Mouse (Mus musculus): ENCODE results near the gene Cplx2. TPM values are rescaled to one million over a fixed set of nuclear protein-coding genes. Genes with fewer than 3 reads are reported as not detected.

Gene Cplx2
- polyA plus RNA-seq, 1 experiment = 13.2 TPM

GRCm38 (mm10) chr13:54331825-54332675, 39.1 kb upstream of the Cplx2 start:
- Histone ChIP-seq H3K27ac (ENCODE audit: insufficient read depth, low read length) (no peak overlapping the region), H3K4me1 (ENCODE audit: control insufficient read depth, insufficient read depth, low read length) (0 out of 2 replicates have a peak, but pooled peaks cover 4% of the 10 kb centered on the region), H3K4me3 (ENCODE audit: insufficient read depth, low read length) (no peak overlapping the region)
- no peak for TF ChIP-seq CTCF (IDR thresholded peaks at IDR 0.05; ENCODE audit: borderline replicate concordance, insufficient read depth, low read length)
- TF ChIP-seq POLR2A (IDR thresholded peaks at IDR 0.05; ENCODE audit: low read depth, low read length) = no peak

DNA sequence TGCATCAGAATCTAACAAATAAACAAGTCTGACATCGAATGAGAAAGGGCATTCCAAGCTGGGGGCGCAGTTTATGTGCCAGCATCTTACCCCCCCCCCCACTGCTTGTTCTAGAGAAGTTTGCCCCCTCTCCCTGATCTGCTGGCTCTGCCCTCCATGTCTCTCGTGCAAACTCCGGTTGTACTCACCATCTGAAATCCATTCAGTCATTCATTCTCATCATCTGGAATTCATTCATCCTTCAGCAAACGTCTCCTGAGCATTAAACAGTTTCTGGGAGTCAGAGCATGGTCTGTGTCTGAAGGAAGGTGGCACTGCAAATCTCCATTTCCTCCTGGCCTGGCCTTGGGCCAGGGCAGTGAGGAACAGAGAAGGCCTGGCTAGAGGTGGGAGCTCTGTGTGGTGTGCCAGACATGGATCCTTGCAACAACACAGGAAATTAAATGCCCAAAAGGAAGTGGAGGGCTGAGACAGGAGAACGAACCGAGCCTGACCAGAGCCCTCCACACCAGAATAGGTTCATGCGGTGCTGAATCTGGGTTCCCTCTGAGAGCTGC, 38.1 kb upstream of the Cplx2 start:
- Histone ChIP-seq H3K4me1 (ENCODE audit: control insufficient read depth, insufficient read depth, low read length) (0 out of 2 replicates have a peak, but pooled peaks cover 4% of the 10 kb centered on the region), H3K4me3 (ENCODE audit: insufficient read depth, low read length) (no peak overlapping the region), H3K27ac (ENCODE audit: insufficient read depth, low read length) (no peak overlapping the region)
- TF ChIP-seq POLR2A (IDR thresholded peaks at IDR 0.05; ENCODE audit: low read depth, low read length) (no peak), CTCF (IDR thresholded peaks at IDR 0.05; ENCODE audit: borderline replicate concordance, insufficient read depth, low read length) (no peak)

GRCm38 (mm10) chr13:54337058-54337457, 34.1 kb upstream of the Cplx2 start:
- no peak overlapping the region for H3K4me3 ChIP-seq (ENCODE audit: insufficient read depth, low read length)
- H3K4me1 ChIP-seq (ENCODE audit: control insufficient read depth, insufficient read depth, low read length) = 0 out of 2 replicates have a peak, but pooled peaks cover 4% of the 10 kb centered on the region
- H3K27ac ChIP-seq (ENCODE audit: insufficient read depth, low read length) = no peak overlapping the region
- no peak for TF ChIP-seq CTCF (IDR thresholded peaks at IDR 0.05; ENCODE audit: borderline replicate concordance, insufficient read depth, low read length)
- no peak for TF ChIP-seq POLR2A (IDR thresholded peaks at IDR 0.05; ENCODE audit: low read depth, low read length)

GRCm38 (mm10) chr13:54337541-54337940, 33.6 kb upstream of the Cplx2 start:
- H3K4me3 ChIP-seq (ENCODE audit: insufficient read depth, low read length) = no peak overlapping the region
- TF ChIP-seq CTCF (IDR thresholded peaks at IDR 0.05; ENCODE audit: borderline replicate concordance, insufficient read depth, low read length) (no peak), POLR2A (IDR thresholded peaks at IDR 0.05; ENCODE audit: low read depth, low read length) (no peak)
- H3K27ac ChIP-seq (ENCODE audit: insufficient read depth, low read length) = no peak overlapping the region
- 0 out of 2 replicates have a peak, but pooled peaks cover under 1% of the 10 kb centered on the region for H3K4me1 ChIP-seq (ENCODE audit: control insufficient read depth, insufficient read depth, low read length)

GRCm38 (mm10) chr13:54338815-54339214, 32.3 kb upstream of the Cplx2 start:
- Histone ChIP-seq H3K4me1 (ENCODE audit: control insufficient read depth, insufficient read depth, low read length) (no peaks in the 10 kb centered on the region), H3K27ac (ENCODE audit: insufficient read depth, low read length) (no peak overlapping the region), H3K4me3 (ENCODE audit: insufficient read depth, low read length) (no peak overlapping the region)
- TF ChIP-seq CTCF (IDR thresholded peaks at IDR 0.05; ENCODE audit: borderline replicate concordance, insufficient read depth, low read length) (no peak), POLR2A (IDR thresholded peaks at IDR 0.05; ENCODE audit: low read depth, low read length) (no peak)

GRCm38 (mm10) chr13:54345885-54346647, 25.1 kb upstream of the Cplx2 start:
- Histone ChIP-seq H3K4me1 (ENCODE audit: control insufficient read depth, insufficient read depth, low read length) (no peaks in the 10 kb centered on the region), H3K27ac (ENCODE audit: insufficient read depth, low read length) (no peak overlapping the region), H3K4me3 (ENCODE audit: insufficient read depth, low read length) (no peak overlapping the region)
- TF ChIP-seq POLR2A (IDR thresholded peaks at IDR 0.05; ENCODE audit: low read depth, low read length) (no peak), CTCF (IDR thresholded peaks at IDR 0.05; ENCODE audit: borderline replicate concordance, insufficient read depth, low read length) (no peak)

GRCm38 (mm10) chr13:54348011-54348410, 23.1 kb upstream of the Cplx2 start:
- Histone ChIP-seq H3K4me3 (ENCODE audit: insufficient read depth, low read length) (no peak overlapping the region), H3K4me1 (ENCODE audit: control insufficient read depth, insufficient read depth, low read length) (no peaks in the 10 kb centered on the region), H3K27ac (ENCODE audit: insufficient read depth, low read length) (no peak overlapping the region)
- no peak for TF ChIP-seq CTCF (IDR thresholded peaks at IDR 0.05; ENCODE audit: borderline replicate concordance, insufficient read depth, low read length)
- no peak for TF ChIP-seq POLR2A (IDR thresholded peaks at IDR 0.05; ENCODE audit: low read depth, low read length)

DNA sequence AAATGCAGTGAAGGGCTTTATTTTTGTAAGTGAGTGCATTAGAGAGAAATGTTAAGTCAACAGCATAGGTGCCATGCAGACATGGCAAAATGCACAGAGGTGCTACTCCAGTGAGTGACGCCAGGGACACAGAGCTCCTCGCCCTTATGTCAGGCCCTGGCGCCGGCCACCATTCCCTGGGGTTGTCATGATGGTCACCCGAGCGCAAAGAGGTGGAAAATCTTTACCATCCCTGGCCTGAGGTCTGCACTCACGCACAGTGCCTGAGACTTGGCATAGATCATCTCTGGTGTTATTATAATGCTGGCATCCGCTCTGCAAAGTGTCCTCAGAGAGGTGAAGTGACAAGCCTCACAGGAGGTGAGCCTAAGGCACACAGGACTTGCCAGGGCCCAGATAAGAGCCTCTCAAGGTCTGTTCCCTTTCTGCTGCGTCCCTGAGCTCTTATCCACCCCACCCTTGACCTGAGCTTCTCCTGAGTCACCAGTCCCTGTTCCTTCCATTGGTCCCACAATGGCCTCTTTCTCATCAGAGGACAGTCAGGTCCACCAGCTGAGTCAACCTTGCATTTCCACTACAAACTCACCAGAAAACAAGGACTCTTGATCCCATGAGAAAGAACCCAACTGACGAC, 21.9 kb upstream of the Cplx2 start:
- TF ChIP-seq POLR2A (IDR thresholded peaks at IDR 0.05; ENCODE audit: low read depth, low read length) = no peak
- TF ChIP-seq CTCF (IDR thresholded peaks at IDR 0.05; ENCODE audit: borderline replicate concordance, insufficient read depth, low read length) = no peak
- Histone ChIP-seq H3K4me1 (ENCODE audit: control insufficient read depth, insufficient read depth, low read length) (no peaks in the 10 kb centered on the region), H3K27ac (ENCODE audit: insufficient read depth, low read length) (no peak overlapping the region), H3K4me3 (ENCODE audit: insufficient read depth, low read length) (no peak overlapping the region)

DNA sequence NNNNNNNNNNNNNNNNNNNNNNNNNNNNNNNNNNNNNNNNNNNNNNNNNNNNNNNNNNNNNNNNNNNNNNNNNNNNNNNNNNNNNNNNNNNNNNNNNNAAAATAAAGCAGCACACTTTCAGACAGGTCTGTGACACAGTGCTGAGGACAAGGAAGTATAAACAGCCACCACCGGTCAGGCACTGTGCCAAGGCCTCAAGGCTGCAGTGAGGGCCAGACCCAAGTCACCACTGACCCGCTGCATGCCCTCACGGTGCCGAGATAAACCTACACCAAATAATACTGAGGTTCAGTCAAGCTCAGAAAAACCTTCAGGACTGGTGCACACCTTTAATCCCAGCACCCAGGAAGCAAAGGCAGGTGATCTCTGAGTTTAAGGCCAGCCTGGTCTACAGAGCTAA, 13.7 kb upstream of the Cplx2 start:
- no peak for TF ChIP-seq POLR2A (IDR thresholded peaks at IDR 0.05; ENCODE audit: low read depth, low read length)
- TF ChIP-seq CTCF (IDR thresholded peaks at IDR 0.05; ENCODE audit: borderline replicate concordance, insufficient read depth, low read length) = no peak

More for the DNA sequence above, 13.7 kb upstream of the Cplx2 start:
- H3K27ac ChIP-seq (ENCODE audit: insufficient read depth, low read length) = no peak overlapping the region
- no peak overlapping the region for H3K4me3 ChIP-seq (ENCODE audit: insufficient read depth, low read length)
- no peaks in the 10 kb centered on the region for H3K4me1 ChIP-seq (ENCODE audit: control insufficient read depth, insufficient read depth, low read length)

Data from embryonic fibroblast, embryonic 13.5 days (primary cell).